Mouse (Mus musculus) brain, embryonic 14.5 days (tissue): Measurements from ENCODE around the gene Timeless.

Experiments
- CTCF ChIP-seq: fragments of 200-500 bp; IDR thresholded peaks from 2 replicates; pipeline ENCODE4 v1.5.1; 2012; ENCODE audit warnings: inconsistent platforms, mild to moderate bottlenecking, moderate library complexity, borderline replicate concordance; ENCODE audit not compliant: insufficient read depth, insufficient read length; ENCODE audit errors: extremely low read depth
- POLR2A ChIP-seq: fragments of 200-500 bp; IDR thresholded peaks from 2 replicates; pipeline ENCODE4 v1.6.1; 2012; ENCODE audit warnings: mild to moderate bottlenecking, inconsistent platforms, borderline replicate concordance; ENCODE audit not compliant: poor library complexity, insufficient read depth, insufficient read length, severe bottlenecking; ENCODE audit errors: extremely low read depth

DNA sequence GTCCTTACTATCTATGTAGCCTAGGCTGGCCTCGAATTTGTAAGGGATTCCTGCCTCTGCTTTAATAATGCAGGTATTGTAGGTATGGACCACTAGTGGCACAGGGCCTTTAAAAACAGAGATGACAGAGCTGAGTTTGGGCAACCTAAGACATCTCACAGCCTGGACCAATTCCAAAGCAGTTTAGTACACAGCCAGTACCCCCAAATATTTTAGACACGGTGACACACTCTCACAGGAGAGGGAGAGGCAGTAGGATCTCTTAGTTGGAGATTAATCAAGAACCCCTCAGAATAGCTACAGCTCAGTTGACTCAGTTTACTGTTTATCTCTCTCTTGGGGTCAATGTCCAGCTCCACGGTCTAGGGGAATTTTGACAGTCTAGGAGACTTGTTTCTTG lies 70.5 kb downstream of the Timeless start:
- no peak for TF ChIP-seq POLR2A
- TF ChIP-seq CTCF = no peak
